Comparison of ENCODE assay signal across 34 mouse cellular contexts in genomic region chr9:57671500-57671899, GRCm38 (mm10). TPM values are rescaled to one million over a fixed set of nuclear protein-coding genes. Genes with fewer than 3 reads are reported as not detected.
DNase-seq lines count a peak whose midpoint lies in the region; ATAC-seq lines count a peak whose summit lies in the region.
"Had no signal": no experiment of that assay in that cellular context is flagged by ENCODE, and none has a peak within 500 bp of the region (broad histone marks: within the 10 kb centered on the region; RNA-seq: fewer than 3 reads in every experiment).

No protein-coding gene starts in this region.

- peak; percentile 71 for DNase-seq in heart, adult 11 months
- no peak for DNase-seq in heart, adult 8-10 months (ENCODE audit: low spot score)
- peak; percentile 9 for DNase-seq in NIH3T3 (ENCODE audit: low read depth)
- no peak for DNase-seq in liver, embryonic 13.5 days
- no peak for DNase-seq in cerebellum, adult 9-11 months
- DNase-seq in frontal cortex, postnatal 25 days (ENCODE audit: low spot score in 2 of 2), result no peak
- DNase-seq: adrenal gland, postnatal 10 days; adrenal gland, postnatal 36 days; cerebellum, adult 18-20 months; cerebellum, adult 9-10 months; cerebellum, postnatal 25 days; embryo, embryonic 11 days; gastrocnemius, adult 2 months; gastrocnemius, postnatal 14 days; heart, adult 18-20 months; heart, postnatal 14 days; heart, postnatal 4 days had no signal

- no peak overlapping the region for H3K4me2 ChIP-seq in liver, embryonic 13.5 days
- no peak overlapping the region for H3K4me2 ChIP-seq in liver, embryonic 16.5 days (ENCODE audit: low read depth, low read length)
- no peak overlapping the region for H3K4me2 ChIP-seq in forebrain, embryonic 15.5 days (replicated peaks)
- H3K4me2 ChIP-seq: embryonic facial prominence, embryonic 13.5 days; forebrain, embryonic 12.5 days; heart, embryonic 13.5 days; hindbrain, embryonic 14.5 days had no signal

- H3K27ac ChIP-seq in liver, embryonic 13.5 days, result peak overlapping the region; percentile 51; the same call in 1 of the 2 replicates
- H3K27ac ChIP-seq in liver, embryonic 16.5 days (ENCODE audit: low read length), result peak overlapping the region; percentile 20
- H3K27ac ChIP-seq in forebrain, embryonic 15.5 days (replicated peaks), result no peak overlapping the region
- H3K27ac ChIP-seq: embryonic facial prominence, embryonic 10.5 days; embryonic facial prominence, embryonic 13.5 days; forebrain, embryonic 12.5 days; gastrocnemius, adult 2 months; heart, embryonic 10.5 days; heart, embryonic 13.5 days; hindbrain, embryonic 14.5 days; hindbrain, postnatal 0 days had no signal

- H3K9me3 ChIP-seq in liver, embryonic 13.5 days (replicated peaks), result no peaks in the 10 kb centered on the region
- H3K9me3 ChIP-seq in liver, embryonic 16.5 days (replicated peaks; ENCODE audit: control insufficient read depth, low read length), result no peaks in the 10 kb centered on the region
- no peaks in the 10 kb centered on the region for H3K9me3 ChIP-seq in forebrain, embryonic 15.5 days
- H3K9me3 ChIP-seq: embryonic facial prominence, embryonic 10.5 days; embryonic facial prominence, embryonic 13.5 days; forebrain, embryonic 12.5 days; heart, embryonic 10.5 days; heart, embryonic 13.5 days had no signal

- ATAC-seq in liver, embryonic 13.5 days (ENCODE audit: low read depth), result peak; percentile 63
- ATAC-seq in liver, embryonic 16.5 days (ENCODE audit: low read depth), result peak; percentile 73
- no peak for ATAC-seq in forebrain, embryonic 15.5 days (replicated peaks)
- ATAC-seq: forebrain, embryonic 16.5 days; hindbrain, postnatal 0 days; Patski had no signal

- H3K4me3 ChIP-seq in liver, embryonic 13.5 days (replicated peaks), result no peak overlapping the region
- no peak overlapping the region for H3K4me3 ChIP-seq in liver, embryonic 16.5 days (ENCODE audit: low read depth, low read length)
- no peak overlapping the region for H3K4me3 ChIP-seq in forebrain, embryonic 15.5 days
- H3K4me3 ChIP-seq: embryonic facial prominence, embryonic 10.5 days; embryonic facial prominence, embryonic 13.5 days; erythroblast, embryonic 14.5 days; forebrain, embryonic 12.5 days; gastrocnemius, adult 2 months; heart, embryonic 10.5 days; heart, embryonic 13.5 days had no signal

- H3K36me3 ChIP-seq in liver, embryonic 13.5 days, result no peaks in the 10 kb centered on the region
- no peaks in the 10 kb centered on the region for H3K36me3 ChIP-seq in liver, embryonic 16.5 days (ENCODE audit: control insufficient read depth, insufficient read depth)
- H3K36me3 ChIP-seq in forebrain, embryonic 15.5 days, result no peaks in the 10 kb centered on the region
- H3K36me3 ChIP-seq: embryonic facial prominence, embryonic 10.5 days; embryonic facial prominence, embryonic 13.5 days; forebrain, embryonic 12.5 days; heart, embryonic 10.5 days; heart, embryonic 13.5 days had no signal

- H3K9ac ChIP-seq in liver, embryonic 13.5 days, result no peak overlapping the region
- H3K9ac ChIP-seq in liver, embryonic 16.5 days (ENCODE audit: low read depth, low read length), result no peak overlapping the region
- no peak overlapping the region for H3K9ac ChIP-seq in forebrain, embryonic 15.5 days (replicated peaks)
- H3K9ac ChIP-seq: embryonic facial prominence, embryonic 13.5 days; forebrain, embryonic 12.5 days; heart, embryonic 13.5 days; hindbrain, embryonic 14.5 days had no signal

- no peaks in the 10 kb centered on the region for H3K27me3 ChIP-seq in liver, embryonic 13.5 days
- H3K27me3 ChIP-seq in liver, embryonic 16.5 days (ENCODE audit: control insufficient read depth, insufficient read depth, low read depth, low read length), result no peaks in the 10 kb centered on the region
- H3K27me3 ChIP-seq in forebrain, embryonic 15.5 days, result no peaks in the 10 kb centered on the region
- H3K27me3 ChIP-seq: embryonic facial prominence, embryonic 13.5 days; forebrain, embryonic 12.5 days had no signal

- 57% methylated on average over 5 of the region's 5 CpGs for WGBS in liver, embryonic 13.5 days (ENCODE audit: insufficient replicate concordance)
- WGBS in liver, embryonic 16.5 days (ENCODE audit: insufficient replicate concordance), result 58% methylated on average over 5 of the region's 5 CpGs
- 87% methylated on average over 5 of the region's 5 CpGs for WGBS in forebrain, embryonic 15.5 days

- H3K4me1 ChIP-seq in liver, embryonic 13.5 days (replicated peaks), result peaks cover 13% of the 10 kb centered on the region
- H3K4me1 ChIP-seq in liver, embryonic 16.5 days (ENCODE audit: control insufficient read depth, low read depth, low read length), result peaks cover 6% of the 10 kb centered on the region
- no peaks in the 10 kb centered on the region for H3K4me1 ChIP-seq in forebrain, embryonic 15.5 days
- H3K4me1 ChIP-seq: embryonic facial prominence, embryonic 10.5 days; embryonic facial prominence, embryonic 13.5 days; forebrain, embryonic 12.5 days had no signal

RNA-seq across cellular contexts. Expression of gene Cyp1a2, which starts 12.0 kb away (rescaled TPM):
- not detected for total RNA-seq in heart, adult 8-10 months (2022)
- polyA plus RNA-seq in liver, embryonic 13.5 days (2015; fragmentation: Nextera tagmentation; extraction: Ambion mirVana), result 0.10 TPM in 1 of 2 replicates, not detected in the other
- 0.12 TPM in 2 replicates for polyA plus RNA-seq in liver, embryonic 16.5 days (2015; fragmentation: Nextera tagmentation; extraction: Ambion mirVana)
- polyA plus RNA-seq in forebrain, embryonic 15.5 days (2015; fragmentation: Nextera tagmentation; extraction: Ambion mirVana), result not detected in 2 replicates
- total RNA-seq: gastrocnemius, adult 2 months; gastrocnemius, postnatal 14 days; heart, adult 18-20 months; heart, postnatal 14 days; heart, postnatal 4 days; hindbrain, postnatal 0 days had no signal
- polyA plus RNA-seq: cortical plate, adult 2 months; embryonic facial prominence, embryonic 10.5 days; embryonic facial prominence, embryonic 13.5 days; erythroblast, embryonic 14.5 days; forebrain, embryonic 12.5 days; forebrain, embryonic 16.5 days; heart, embryonic 10.5 days; heart, embryonic 13.5 days; hindbrain, embryonic 11.5 days; hindbrain, embryonic 14.5 days; hindbrain, postnatal 0 days; Patski had no signal

RNA-seq across cellular contexts. Expression of gene Cyp1a1, which starts 16.2 kb away (rescaled TPM):
- total RNA-seq in heart, adult 8-10 months (2022), result under 1 TPM in 2 of 4 experiments, not detected in 2; 0.14 to 0.69 TPM
- polyA plus RNA-seq in liver, embryonic 13.5 days (2015; fragmentation: Nextera tagmentation; extraction: Ambion mirVana), result 0.17 and 0.22 TPM in 2 replicates
- polyA plus RNA-seq in liver, embryonic 16.5 days (2015; fragmentation: Nextera tagmentation; extraction: Ambion mirVana), result 0.05 and 0.07 TPM in 2 replicates
- polyA plus RNA-seq in forebrain, embryonic 15.5 days (2015; fragmentation: Nextera tagmentation; extraction: Ambion mirVana), result 0.06 and 0.20 TPM in 2 replicates
- total RNA-seq: gastrocnemius, postnatal 4 days; heart, postnatal 14 days; heart, postnatal 4 days had no signal
- polyA plus RNA-seq: embryonic facial prominence, embryonic 13.5 days; erythroblast, embryonic 14.5 days; forebrain, embryonic 12.5 days; heart, embryonic 10.5 days; heart, embryonic 13.5 days; heart, embryonic 16.5 days; hindbrain, embryonic 11.5 days; Patski had no signal

RNA-seq across cellular contexts. Expression of gene Csk, which starts 18.1 kb away (rescaled TPM):
- 10 to 100 TPM; 18.9 to 32.0 (median 27.7) TPM for total RNA-seq in heart, adult 8-10 months (2022)
- polyA plus RNA-seq in liver, embryonic 13.5 days (2015; fragmentation: Nextera tagmentation; extraction: Ambion mirVana), result 20.7 and 21.7 TPM in 2 replicates
- 13.3 and 13.5 TPM in 2 replicates for polyA plus RNA-seq in liver, embryonic 16.5 days (2015; fragmentation: Nextera tagmentation; extraction: Ambion mirVana)
- 37.4 and 41.7 TPM in 2 replicates for polyA plus RNA-seq in forebrain, embryonic 15.5 days (2015; fragmentation: Nextera tagmentation; extraction: Ambion mirVana)

RNA-seq across cellular contexts. Expression of gene Edc3, which starts 36.8 kb away (rescaled TPM):
- total RNA-seq in heart, adult 8-10 months (2022), result 1 to 10 TPM; 3.6 to 5.3 (median 4.5) TPM
- 16.7 and 18.4 TPM in 2 replicates for polyA plus RNA-seq in liver, embryonic 13.5 days (2015; fragmentation: Nextera tagmentation; extraction: Ambion mirVana)
- 15.2 and 17.0 TPM in 2 replicates for polyA plus RNA-seq in liver, embryonic 16.5 days (2015; fragmentation: Nextera tagmentation; extraction: Ambion mirVana)
- 36.4 and 37.1 TPM in 2 replicates for polyA plus RNA-seq in forebrain, embryonic 15.5 days (2015; fragmentation: Nextera tagmentation; extraction: Ambion mirVana)

RNA-seq across cellular contexts. Expression of gene Lman1l, which starts 50.9 kb away (rescaled TPM):
- total RNA-seq in heart, adult 8-10 months (2022), result under 1 TPM in 3 of 4 experiments, not detected in 1; 0.16 to 0.32 (median 0.22) TPM
- polyA plus RNA-seq in liver, embryonic 13.5 days (2015; fragmentation: Nextera tagmentation; extraction: Ambion mirVana), result 0.06 TPM in 1 of 2 replicates, not detected in the other
- polyA plus RNA-seq in liver, embryonic 16.5 days (2015; fragmentation: Nextera tagmentation; extraction: Ambion mirVana), result not detected in 2 replicates
- polyA plus RNA-seq in forebrain, embryonic 15.5 days (2015; fragmentation: Nextera tagmentation; extraction: Ambion mirVana), result not detected in 2 replicates
- total RNA-seq: adrenal gland, adult 18-20 months; adrenal gland, postnatal 10 days; adrenal gland, postnatal 36 days; gastrocnemius, adult 2 months; gastrocnemius, postnatal 14 days; gastrocnemius, postnatal 4 days; heart, postnatal 14 days; heart, postnatal 4 days; hindbrain, postnatal 0 days had no signal
- polyA plus RNA-seq: cortical plate, adult 2 months; embryonic facial prominence, embryonic 10.5 days; embryonic facial prominence, embryonic 13.5 days; erythroblast, embryonic 14.5 days; forebrain, embryonic 12.5 days; forebrain, embryonic 16.5 days; heart, embryonic 10.5 days; heart, embryonic 13.5 days; heart, embryonic 16.5 days; hindbrain, embryonic 11.5 days; hindbrain, embryonic 14.5 days; hindbrain, postnatal 0 days had no signal

Comparison
In these comparisons a context has a peak if more than half of its experiments do, and no peak if none do; other contexts are left out.
1. DNase-seq: peak in heart, adult 11 months (single experiment) and NIH3T3 (single experiment); none in heart, adult 8-10 months (single experiment), liver, embryonic 13.5 days (single experiment), cerebellum, adult 9-11 months (single experiment) and frontal cortex, postnatal 25 days (0 of 2).